Mouse (Mus musculus) cerebellum, adult 9-10 months (tissue): ENCODE results near the gene Rhbdl3.
A peak's percentile ranks its signal among the peaks of the same experiment; 100 is the strongest.

ENCODE experiments used
- DNase-seq: peaks from one replicate; pipeline ENCODE4 v3.0.0; 2022

The Rhbdl3 gene

GRCm38 (mm10) chr11:80389885-80390284 lies 89.2 kb downstream of the Rhbdl3 start:
- no peak for DNase-seq

DNA sequence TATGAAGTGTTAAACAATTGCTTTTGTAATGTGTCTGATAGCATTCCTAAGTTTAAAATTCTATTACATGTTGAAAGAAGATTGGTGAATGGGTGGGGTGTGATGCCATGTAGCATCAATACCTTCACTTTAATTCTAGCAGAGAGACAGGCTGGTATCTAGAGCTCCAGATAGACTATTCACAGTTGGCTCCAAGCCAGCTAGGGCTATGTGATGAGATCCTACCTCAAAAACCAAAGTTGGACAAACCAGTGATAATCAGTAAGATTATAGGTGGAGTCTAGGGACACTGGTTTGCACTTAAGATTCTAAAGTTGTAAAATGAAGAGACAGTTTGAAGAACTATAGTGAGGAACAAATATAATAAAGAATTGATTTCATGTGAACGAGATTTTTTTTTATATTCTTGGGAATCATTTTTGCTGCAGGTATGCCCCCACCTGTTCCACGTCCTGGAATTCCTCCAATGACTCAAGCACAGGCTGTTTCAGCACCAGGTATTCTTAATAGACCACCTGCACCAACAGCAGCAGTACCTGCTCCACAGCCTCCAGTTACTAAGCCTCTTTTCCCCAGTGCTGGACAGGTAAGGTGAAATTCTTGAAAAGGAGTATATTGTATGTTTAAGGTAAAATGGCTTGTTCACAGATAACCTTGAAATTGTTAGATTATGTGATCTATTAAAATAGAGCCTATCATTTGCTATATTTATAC lies 90.9 kb downstream of the Rhbdl3 start:
- DNase-seq, result peak; percentile 22

DNA sequence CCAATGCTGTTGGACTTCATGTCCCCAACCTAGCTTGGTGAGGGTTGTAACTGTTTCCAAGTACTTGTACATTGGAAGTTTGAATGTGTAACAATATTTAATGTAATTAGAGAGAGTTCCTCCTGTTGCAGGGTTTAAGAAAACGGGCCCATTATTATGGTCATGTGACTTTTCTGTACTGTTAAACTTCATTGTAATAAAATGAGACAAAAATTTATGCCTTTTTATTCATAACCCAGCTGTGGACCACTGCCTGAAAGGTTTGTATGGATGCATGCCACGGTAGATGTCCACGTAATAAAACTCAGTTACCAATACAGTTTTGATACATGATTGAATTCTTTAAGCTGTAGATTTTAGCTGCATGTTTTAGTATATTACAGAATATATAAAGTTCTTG lies 95.2 kb downstream of the Rhbdl3 start:
- no peak for DNase-seq

- DNase-seq, result no peak
Observed at GRCm38 (mm10) chr11:80396617-80397016, 95.9 kb downstream of the Rhbdl3 start.
